Mouse (Mus musculus) brain, embryonic 18.5 days (tissue): Measurements from ENCODE around the gene Gm49721.
"Not testable (repeated sequence)": the region's sequence is repeated elsewhere in the genome, so short reads cannot be mapped to it uniquely, and the experiment has no call there.

Source experiments
- DNase-seq: peaks from one replicate; pipeline ENCODE4 v3.0.0-alpha.2; 2012; ENCODE audit warnings: low read depth, low spot score

The Gm49721 gene

DNA sequence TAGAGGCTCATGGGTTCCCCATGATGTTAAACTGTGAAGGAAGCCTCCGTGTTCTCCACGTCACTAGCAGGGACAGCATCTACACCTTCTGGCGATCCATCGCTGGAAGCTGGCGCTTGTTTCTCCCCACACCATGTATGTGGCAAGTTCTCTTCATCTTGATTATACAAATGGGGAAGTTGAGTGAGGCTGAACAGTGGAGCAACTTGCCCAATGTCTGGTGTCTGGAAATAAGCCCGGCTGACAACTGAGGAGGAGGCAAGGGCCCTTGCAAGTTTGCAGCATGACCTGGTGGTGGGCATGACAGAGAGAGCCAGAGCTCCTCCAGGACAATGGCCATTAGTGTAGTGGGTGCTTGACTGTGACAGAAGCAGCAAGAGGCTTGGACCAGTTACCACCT lies 96.8 kb downstream of the Gm49721 start:
- not testable (repeated sequence) for DNase-seq

DNA sequence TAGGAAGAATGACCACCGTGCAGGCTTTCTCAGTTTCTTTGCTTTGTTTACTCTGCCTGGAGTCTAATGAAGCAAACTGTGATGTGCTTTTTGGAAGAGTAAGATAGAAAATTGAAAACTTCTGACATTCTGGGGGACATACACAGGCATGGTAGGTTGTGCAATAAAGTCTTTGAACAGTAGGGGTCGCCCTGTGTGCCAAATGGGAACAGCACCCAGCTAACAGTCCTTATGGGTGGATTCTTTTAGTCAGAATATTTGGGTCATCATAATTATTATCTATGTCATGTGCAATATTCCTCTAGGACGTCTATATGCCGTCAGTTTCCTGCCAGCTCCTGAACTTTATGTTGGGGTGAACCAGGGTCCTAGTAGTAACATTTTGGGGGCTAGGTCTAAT lies 100.9 kb downstream of the Gm49721 start:
- DNase-seq, result not testable (repeated sequence)

DNA sequence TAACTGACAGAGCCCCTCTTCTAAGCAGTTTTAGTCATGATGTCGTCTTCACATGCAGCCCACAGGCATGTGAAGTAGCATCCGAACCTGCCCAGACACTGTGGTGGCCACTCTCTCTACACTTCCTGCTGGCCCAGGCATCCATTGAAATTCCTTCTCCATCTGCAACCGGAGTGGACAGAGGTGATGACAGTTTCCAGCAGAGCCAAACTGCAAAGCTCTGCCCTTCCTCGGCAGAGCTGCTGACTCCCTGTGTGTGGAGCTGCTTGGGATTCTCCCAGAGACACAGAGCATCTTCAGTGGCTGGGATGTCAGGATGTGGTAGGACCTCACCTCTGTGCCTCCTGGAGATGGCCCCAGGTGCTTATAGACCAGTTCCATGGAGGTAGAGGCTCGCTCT lies 105.8 kb downstream of the Gm49721 start:
- not testable (repeated sequence) for DNase-seq

DNA sequence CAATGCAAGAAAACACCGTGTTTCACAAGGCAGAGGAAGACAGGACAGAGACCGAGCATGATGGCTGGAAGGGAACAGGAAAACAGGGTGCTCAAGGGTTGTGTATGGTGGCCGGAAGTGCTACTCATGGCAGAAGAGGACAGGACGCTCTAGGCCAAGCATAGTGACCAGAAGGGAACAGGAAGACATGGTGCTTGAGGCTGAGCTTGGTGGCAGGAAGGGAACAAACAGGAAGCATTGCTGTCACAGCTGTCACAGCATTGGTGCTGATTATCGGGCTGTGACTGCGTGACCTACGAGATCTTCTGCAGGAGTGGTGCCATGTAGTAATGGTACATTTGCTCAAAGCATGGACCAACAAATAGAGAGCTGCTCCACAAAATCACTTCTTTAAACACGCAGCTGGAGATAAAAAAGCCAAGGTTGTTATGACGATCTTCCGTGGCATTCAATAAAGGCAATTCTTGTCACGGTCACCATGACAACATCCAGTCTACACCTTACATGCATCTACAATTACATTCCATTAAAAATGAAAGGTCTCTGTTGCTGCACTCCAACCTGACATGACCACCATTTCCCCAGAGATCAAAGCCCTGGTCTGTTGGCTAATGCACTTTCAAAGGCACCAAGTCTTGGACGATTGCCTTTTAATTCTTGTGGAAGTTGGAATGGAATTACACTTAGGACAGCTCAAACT lies 106.9 kb downstream of the Gm49721 start:
- DNase-seq, result not testable (repeated sequence)

DNA sequence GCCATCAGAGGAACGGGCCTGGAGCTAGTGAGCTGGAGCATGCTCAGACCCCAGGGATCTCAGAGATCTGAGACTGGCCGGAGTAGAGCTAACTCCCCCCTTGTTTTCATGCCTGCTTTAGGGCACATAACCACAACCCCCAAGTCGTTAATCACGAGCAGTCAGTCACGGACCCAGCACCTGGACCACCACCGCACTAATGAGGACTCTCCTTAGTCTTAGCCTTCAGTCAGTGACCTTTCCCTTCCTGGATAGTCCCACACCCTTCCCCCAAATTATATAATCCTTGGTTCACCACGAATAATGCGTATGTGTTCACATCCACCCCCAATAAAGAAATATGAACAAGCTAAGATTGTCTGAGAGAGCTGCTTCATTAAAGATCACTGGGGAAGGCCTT lies 108.1 kb downstream of the Gm49721 start:
- DNase-seq, result not testable (repeated sequence)
